Mouse (Mus musculus) CH12.LX (cell line): ENCODE measurements around the gene Kcnh4.

Source experiments
- CTCF ChIP-seq, 2 experiments: IDR thresholded peaks in 1 of 2; conservative IDR thresholded peaks in 1 of 2; 2 replicates each; pipeline ENCODE4 v1.5.1; 2011 to 2012; ENCODE audit warnings: low read depth in 2 of 2, low read length in 2 of 2, improper control_type of control experiment in 1 of 2, inconsistent platforms in 1 of 2, mild to moderate bottlenecking in 1 of 2, moderate library complexity in 1 of 2
- EP300 ChIP-seq: IDR thresholded peaks from 2 replicates; pipeline ENCODE4 v1.6.1; 2011; ENCODE audit warnings: low read length, improper control_type of control experiment
- HCFC1 ChIP-seq: IDR thresholded peaks from 2 replicates; pipeline ENCODE4 v1.6.1; 2012; ENCODE audit warnings: low read depth, mild to moderate bottlenecking, inconsistent platforms, low read length, improper control_type of control experiment
- JUND ChIP-seq: conservative IDR thresholded peaks from 2 replicates; pipeline ENCODE4 v1.6.1; 2011; ENCODE audit warnings: low read depth, low read length, improper control_type of control experiment
- NRF1 ChIP-seq: IDR thresholded peaks from 2 replicates; pipeline ENCODE4 v1.6.1; 2014; ENCODE audit warnings: low read depth, mild to moderate bottlenecking, inconsistent platforms, low read length, improper control_type of control experiment, moderate library complexity
- POLR2A ChIP-seq: IDR thresholded peaks from 2 replicates; pipeline ENCODE4 v1.6.1; 2011; ENCODE audit warnings: low read depth, mild to moderate bottlenecking, improper control_type of control experiment, low read length
- USF1 ChIP-seq: IDR thresholded peaks from 2 replicates; pipeline ENCODE4 v1.6.1; 2014; ENCODE audit warnings: low read depth, mild to moderate bottlenecking, inconsistent platforms, low read length, improper control_type of control experiment
- ZNF384 ChIP-seq: IDR thresholded peaks from 2 replicates; pipeline ENCODE4 v1.6.1; 2012; ENCODE audit warnings: low read depth, low read length, improper control_type of control experiment, inconsistent platforms

GRCm38 (mm10) chr11:100747114-100747513, 12.6 kb downstream of the Kcnh4 start:
- TF ChIP-seq ZNF384 (no peak), EP300 (no peak), POLR2A (no peak), NRF1 (no peak), USF1 (no peak), CTCF (conservative IDR thresholded peaks at IDR 0.05 in 1 of 2, IDR thresholded peaks at IDR 0.05 in 1 of 2; ENCODE audit: low read depth in 2 of 2, low read length in 2 of 2) (no peak), JUND (no peak), HCFC1 (no peak)
